Mouse (Mus musculus) megakaryocyte, embryonic 14.5 days (primary cell): Measurements from ENCODE around the gene Casq1.

Source experiments
- FLI1 ChIP-seq: IDR thresholded peaks from 2 replicates; pipeline ENCODE4 v1.6.1; 2012; ENCODE audit warnings: low read length, inconsistent platforms, mixed read lengths
- GATA1 ChIP-seq: IDR thresholded peaks from 3 replicates; pipeline ENCODE4 v1.6.1; 2012; ENCODE audit warnings: mixed read lengths, low read length, inconsistent platforms, borderline replicate concordance

DNA sequence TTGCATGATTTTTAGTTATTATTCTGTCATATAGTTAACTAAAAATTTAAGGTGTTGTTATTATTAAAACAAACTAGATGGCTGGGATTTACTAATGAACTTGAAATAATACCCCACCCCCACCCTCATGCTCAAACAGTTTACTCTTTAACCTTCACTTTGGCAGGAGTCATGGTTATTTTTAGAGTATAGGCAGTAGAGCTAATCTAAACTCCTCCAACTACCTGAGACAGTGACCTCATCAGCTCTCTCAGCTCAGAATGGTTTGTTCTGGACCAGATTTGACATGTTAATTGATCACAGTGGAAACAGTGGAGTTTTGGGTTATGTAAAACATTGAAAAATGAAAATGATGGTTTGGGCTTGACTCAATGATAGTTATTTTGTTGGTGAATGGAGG lies 59.2 kb downstream of the Casq1 start:
- TF ChIP-seq GATA1 (no peak), FLI1 (no peak)
